Mouse (Mus musculus): ENCODE data around the gene Gbf1. TPM values are rescaled to one million over a fixed set of nuclear protein-coding genes. Genes with fewer than 3 reads are reported as not detected.
"Not testable (repeated sequence)": the region's sequence is repeated elsewhere in the genome, so short reads cannot be mapped to it uniquely, and the experiment has no call there.

Gene Gbf1
- polyA plus RNA-seq, 1 experiment from 2014 or later = 43.0 TPM

DNA sequence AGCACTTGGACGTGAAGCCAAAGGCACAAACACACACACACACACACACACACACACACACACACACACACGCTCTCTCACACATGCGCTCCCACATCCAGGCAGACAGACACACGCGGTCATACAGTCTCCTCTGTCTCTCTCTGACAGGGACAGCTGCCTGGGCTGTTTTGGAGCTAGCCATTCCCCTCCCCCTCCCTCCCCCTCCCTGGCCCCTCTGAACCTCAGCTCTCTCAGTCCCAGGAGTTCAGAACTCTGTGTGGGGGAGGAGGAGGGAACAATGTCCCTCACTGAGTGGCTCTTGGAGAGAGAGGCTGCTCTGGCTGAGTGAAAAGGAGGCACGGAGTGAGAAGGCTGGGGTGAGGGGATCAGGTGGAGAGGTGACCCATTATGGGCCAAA, 11.2 kb upstream of the Gbf1 start:
- ATAC-seq (ENCODE audit: low FRiP score, low TSS enrichment) = peak; percentile 69
- Histone ChIP-seq H3K27ac (ENCODE audit: low read length) (no peak overlapping the region), H3K9ac (replicated peaks; ENCODE audit: low read length) (no peak overlapping the region), H3K9me3 (ENCODE audit: low read length) (no peaks in the 10 kb centered on the region), H3K27me3 (ENCODE audit: insufficient read depth, low read length) (peaks cover 75% of the 10 kb centered on the region), H3K4me1 (ENCODE audit: insufficient read depth, low read length) (peaks cover 25% of the 10 kb centered on the region), H3K4me2 (replicated peaks; ENCODE audit: low read depth, low read length) (no peak overlapping the region), H3K4me3 (ENCODE audit: low read length) (no peak overlapping the region), H3K36me3 (ENCODE audit: insufficient read depth, low read length) (no peaks in the 10 kb centered on the region)
- 12% methylated on average over 6 of the region's 6 CpGs for WGBS

DNA sequence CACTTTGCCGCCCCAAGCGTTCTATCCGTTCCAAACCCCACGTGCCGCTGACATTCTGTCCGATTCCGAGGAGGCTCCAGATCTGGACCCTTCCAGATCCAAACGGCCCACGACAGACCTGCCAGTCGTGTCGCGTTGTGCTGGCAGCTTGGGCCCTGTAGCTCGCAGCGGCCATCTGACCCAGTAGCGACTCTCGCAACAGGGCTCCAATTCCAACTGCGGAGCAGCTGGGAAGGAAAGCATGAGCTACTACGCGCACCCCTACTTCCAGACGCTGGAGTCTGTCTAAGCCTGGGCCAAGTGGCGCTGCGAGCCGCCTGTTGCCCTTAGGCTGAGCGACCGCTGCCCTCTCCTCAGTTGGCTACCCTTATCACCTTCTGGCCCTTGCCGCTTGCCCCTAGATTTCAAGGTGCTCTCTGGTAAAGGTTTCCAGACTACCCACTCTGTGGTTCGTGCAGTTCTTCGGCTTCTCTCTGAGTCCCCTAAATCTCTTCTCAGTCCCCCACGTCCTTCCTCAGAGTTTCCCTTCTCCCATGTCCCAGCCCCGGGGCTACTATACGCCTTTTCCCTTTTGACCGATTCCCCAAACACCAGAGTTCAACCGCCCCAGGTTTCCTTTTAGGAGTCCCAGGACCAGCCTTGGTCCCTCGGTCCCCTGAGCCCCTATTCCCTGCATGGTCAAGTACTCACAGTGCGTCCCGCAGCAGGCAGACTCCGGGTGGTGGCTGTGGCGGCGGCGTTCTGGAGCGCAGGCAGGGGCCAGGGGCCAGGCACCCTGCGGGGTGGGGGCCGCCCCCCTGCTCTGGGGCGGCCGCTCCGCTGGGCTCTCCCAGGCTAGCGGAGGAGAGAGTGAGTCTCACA, 4.6 kb upstream of the Gbf1 start, which contains the start of gene Pitx3:
Gene Pitx3, minus strand, starts transcription at position 816 of the 861 bp plus-strand sequence.
- Histone ChIP-seq H3K27ac (ENCODE audit: low read length) (no peak within 1 kb of the TSS), H3K27me3 (ENCODE audit: insufficient read depth, low read length) (peaks cover 76% of the 10 kb centered on the region), H3K4me3 (ENCODE audit: low read length) (peak within 1 kb of the TSS; percentile 62), H3K9ac (replicated peaks; ENCODE audit: low read length) (peak within 1 kb of the TSS; percentile 29; the same call in 1 of the 2 replicates), H3K4me2 (replicated peaks; ENCODE audit: low read depth, low read length) (peak within 1 kb of the TSS; percentile 91), H3K9me3 (ENCODE audit: low read length) (no peaks in the 10 kb centered on the region), H3K4me1 (ENCODE audit: insufficient read depth, low read length) (peaks cover 17% of the 10 kb centered on the region), H3K36me3 (ENCODE audit: insufficient read depth, low read length) (no peaks in the 10 kb centered on the region)
- no peak for ATAC-seq (ENCODE audit: low FRiP score, low TSS enrichment)
- WGBS = under 1% methylated on average over 47 of the region's 47 CpGs

GRCm38 (mm10) chr19:46148372-46148760, 3.9 kb upstream of the Gbf1 start:
- Histone ChIP-seq H3K36me3 (ENCODE audit: insufficient read depth, low read length) (no peaks in the 10 kb centered on the region), H3K9ac (replicated peaks; ENCODE audit: low read length) (peak overlapping the region; percentile 29; the same call in 1 of the 2 replicates), H3K4me1 (ENCODE audit: insufficient read depth, low read length) (peaks cover 21% of the 10 kb centered on the region), H3K4me2 (replicated peaks; ENCODE audit: low read depth, low read length) (peak overlapping the region; percentile 91), H3K9me3 (ENCODE audit: low read length) (no peaks in the 10 kb centered on the region), H3K4me3 (ENCODE audit: low read length) (peak overlapping the region; percentile 62), H3K27ac (ENCODE audit: low read length) (no peak overlapping the region), H3K27me3 (ENCODE audit: insufficient read depth, low read length) (peaks cover 71% of the 10 kb centered on the region)
- ATAC-seq (ENCODE audit: low FRiP score, low TSS enrichment) = peak; percentile 76
- under 1% methylated on average over 22 of the region's 27 CpGs for WGBS

DNA sequence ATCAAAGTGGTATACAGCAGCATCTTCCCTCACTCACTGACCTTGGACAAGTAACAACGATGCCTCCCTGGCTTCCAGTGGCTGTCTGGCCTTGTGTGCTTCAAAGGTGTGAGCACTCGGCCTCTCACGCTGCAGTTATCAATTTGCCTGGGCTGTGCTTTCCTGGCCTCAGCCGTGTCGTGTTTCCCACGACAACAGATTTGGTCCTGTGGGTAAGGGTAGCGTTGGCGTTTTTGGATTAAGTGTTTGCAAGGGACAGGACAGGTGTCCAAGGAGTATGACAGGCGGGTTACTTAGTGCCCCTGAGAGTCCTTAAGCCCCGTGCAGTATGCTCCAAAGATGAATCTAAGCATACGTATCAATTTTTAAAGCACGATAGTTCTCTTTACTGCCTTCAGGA, 3.2 kb upstream of the Gbf1 start:
- Histone ChIP-seq H3K9ac (replicated peaks; ENCODE audit: low read length) (no peak overlapping the region), H3K4me1 (ENCODE audit: insufficient read depth, low read length) (peaks cover 29% of the 10 kb centered on the region), H3K4me2 (replicated peaks; ENCODE audit: low read depth, low read length) (peak overlapping the region; percentile 91; the same call in 1 of the 2 replicates), H3K27me3 (ENCODE audit: insufficient read depth, low read length) (peaks cover 63% of the 10 kb centered on the region), H3K9me3 (ENCODE audit: low read length) (no peaks in the 10 kb centered on the region), H3K4me3 (ENCODE audit: low read length) (peak overlapping the region; percentile 62), H3K27ac (ENCODE audit: low read length) (no peak overlapping the region), H3K36me3 (ENCODE audit: insufficient read depth, low read length) (no peaks in the 10 kb centered on the region)
- 25% methylated on average over 12 of the region's 12 CpGs for WGBS
- no peak for ATAC-seq (ENCODE audit: low FRiP score, low TSS enrichment)

DNA sequence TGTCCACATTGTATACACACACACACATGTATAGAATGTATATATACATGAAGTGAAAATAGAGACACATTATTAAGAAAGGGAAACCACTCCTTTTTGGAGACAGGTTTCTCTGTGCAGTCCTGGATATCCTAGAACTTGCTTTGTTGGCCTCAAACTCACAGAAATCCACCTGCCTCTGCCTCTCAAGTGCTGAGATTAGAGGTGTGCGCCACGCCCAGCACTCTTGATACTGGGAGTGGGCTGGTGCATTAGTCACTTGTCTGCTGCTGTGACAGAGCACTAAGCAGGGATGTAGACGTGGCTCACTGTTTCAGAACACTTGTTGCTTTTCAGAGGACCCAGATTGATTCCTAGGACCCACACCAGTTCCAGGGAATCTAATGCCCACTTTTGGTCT, 13.6 kb downstream of the Gbf1 start:
- Histone ChIP-seq H3K4me1 (ENCODE audit: insufficient read depth, low read length) (no peaks in the 10 kb centered on the region), H3K27ac (ENCODE audit: low read length) (no peak overlapping the region), H3K4me2 (replicated peaks; ENCODE audit: low read depth, low read length) (no peak overlapping the region), H3K27me3 (ENCODE audit: insufficient read depth, low read length) (no peaks in the 10 kb centered on the region), H3K36me3 (ENCODE audit: insufficient read depth, low read length) (peaks cover 28% of the 10 kb centered on the region), H3K9me3 (ENCODE audit: low read length) (no peaks in the 10 kb centered on the region), H3K9ac (replicated peaks; ENCODE audit: low read length) (no peak overlapping the region), H3K4me3 (ENCODE audit: low read length) (no peak overlapping the region)
- no peak for ATAC-seq (ENCODE audit: low FRiP score, low TSS enrichment)
- 92% methylated on average over 3 of the region's 3 CpGs for WGBS

DNA sequence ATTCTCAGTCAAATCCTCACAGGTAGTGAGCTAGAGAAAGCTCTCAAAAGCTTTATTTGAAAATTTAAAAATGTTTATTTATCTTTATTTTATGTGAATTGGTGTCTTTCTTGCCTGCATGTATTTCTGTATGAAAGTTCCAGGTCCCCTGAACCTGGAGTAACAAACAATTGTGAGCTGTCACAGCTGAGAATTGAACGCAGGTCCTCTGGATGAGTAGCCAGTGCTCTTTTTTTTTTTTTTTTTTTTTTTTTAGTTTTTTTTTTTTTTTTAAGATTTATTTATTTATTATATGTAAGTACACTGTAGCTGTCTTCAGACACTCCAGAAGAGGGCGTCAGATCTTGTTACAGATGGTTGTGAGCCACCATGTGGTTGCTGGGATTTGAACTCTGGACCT, 14.9 kb downstream of the Gbf1 start:
- H3K4me3 ChIP-seq (ENCODE audit: low read length); H3K9me3 ChIP-seq (ENCODE audit: low read length); H3K4me1 ChIP-seq (ENCODE audit: insufficient read depth, low read length); H3K9ac ChIP-seq (replicated peaks; ENCODE audit: low read length); H3K4me2 ChIP-seq (replicated peaks; ENCODE audit: low read depth, low read length); H3K27ac ChIP-seq (ENCODE audit: low read length); ATAC-seq (ENCODE audit: low FRiP score, low TSS enrichment); H3K27me3 ChIP-seq (ENCODE audit: insufficient read depth, low read length): not testable (repeated sequence)
- 95% methylated on average over 1 of the region's 2 CpGs for WGBS
- peaks cover 34% of the 10 kb centered on the region for H3K36me3 ChIP-seq (ENCODE audit: insufficient read depth, low read length)

DNA sequence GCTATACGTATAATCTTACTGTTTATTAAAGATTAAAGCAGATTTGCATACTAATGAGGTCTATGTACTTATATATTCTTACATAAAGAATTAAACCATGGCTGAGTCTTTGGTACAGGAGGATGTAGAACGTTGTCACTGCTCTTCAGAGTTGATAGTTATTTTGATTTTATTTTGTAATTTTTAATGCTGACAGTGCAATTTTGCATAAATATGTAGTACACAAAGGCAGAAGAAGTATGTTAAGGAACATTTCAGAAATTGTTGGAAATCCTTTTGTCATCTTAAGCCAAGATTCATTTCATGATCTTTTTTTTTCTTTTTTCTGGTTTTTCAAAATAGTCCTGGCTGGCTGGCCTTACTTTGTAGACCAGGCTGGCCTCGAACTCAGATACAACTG, 17.1 kb downstream of the Gbf1 start:
- Histone ChIP-seq H3K27ac (ENCODE audit: low read length) (no peak overlapping the region), H3K9ac (replicated peaks; ENCODE audit: low read length) (no peak overlapping the region), H3K36me3 (ENCODE audit: insufficient read depth, low read length) (peaks cover 26% of the 10 kb centered on the region), H3K27me3 (ENCODE audit: insufficient read depth, low read length) (no peaks in the 10 kb centered on the region), H3K4me1 (ENCODE audit: insufficient read depth, low read length) (no peaks in the 10 kb centered on the region), H3K4me3 (ENCODE audit: low read length) (no peak overlapping the region), H3K4me2 (replicated peaks; ENCODE audit: low read depth, low read length) (no peak overlapping the region), H3K9me3 (ENCODE audit: low read length) (no peaks in the 10 kb centered on the region)
- ATAC-seq (ENCODE audit: low FRiP score, low TSS enrichment) = no peak
- WGBS = 90% methylated on average over 3 of the region's 3 CpGs

- WGBS = 61% methylated on average over 1 of the region's 1 CpGs
- Histone ChIP-seq H3K27ac (ENCODE audit: low read length) (no peak overlapping the region), H3K4me3 (ENCODE audit: low read length) (no peak overlapping the region), H3K9ac (replicated peaks; ENCODE audit: low read length) (no peak overlapping the region), H3K36me3 (ENCODE audit: insufficient read depth, low read length) (peaks cover 22% of the 10 kb centered on the region), H3K27me3 (ENCODE audit: insufficient read depth, low read length) (no peaks in the 10 kb centered on the region), H3K4me2 (replicated peaks; ENCODE audit: low read depth, low read length) (no peak overlapping the region), H3K4me1 (ENCODE audit: insufficient read depth, low read length) (no peaks in the 10 kb centered on the region), H3K9me3 (ENCODE audit: low read length) (no peaks in the 10 kb centered on the region)
- no peak for ATAC-seq (ENCODE audit: low FRiP score, low TSS enrichment)
Measured at GRCm38 (mm10) chr19:46169913-46170312, 17.6 kb downstream of the Gbf1 start.

- no peak overlapping the region for H3K4me3 ChIP-seq (ENCODE audit: low read length)
- H3K36me3 ChIP-seq (ENCODE audit: insufficient read depth, low read length) = peaks cover 9% of the 10 kb centered on the region; the same call in 1 of the 2 replicates
- no peak overlapping the region for H3K4me2 ChIP-seq (replicated peaks; ENCODE audit: low read depth, low read length)
- no peaks in the 10 kb centered on the region for H3K9me3 ChIP-seq (ENCODE audit: low read length)
- H3K9ac ChIP-seq (replicated peaks; ENCODE audit: low read length) = no peak overlapping the region
- WGBS = 76% methylated on average over 5 of the region's 5 CpGs
- H3K27me3 ChIP-seq (ENCODE audit: insufficient read depth, low read length) = no peaks in the 10 kb centered on the region
- no peaks in the 10 kb centered on the region for H3K4me1 ChIP-seq (ENCODE audit: insufficient read depth, low read length)
- no peak overlapping the region for H3K27ac ChIP-seq (ENCODE audit: low read length)
- ATAC-seq (ENCODE audit: low FRiP score, low TSS enrichment) = no peak
Measured at GRCm38 (mm10) chr19:46172541-46172940, 20.2 kb downstream of the Gbf1 start.

DNA sequence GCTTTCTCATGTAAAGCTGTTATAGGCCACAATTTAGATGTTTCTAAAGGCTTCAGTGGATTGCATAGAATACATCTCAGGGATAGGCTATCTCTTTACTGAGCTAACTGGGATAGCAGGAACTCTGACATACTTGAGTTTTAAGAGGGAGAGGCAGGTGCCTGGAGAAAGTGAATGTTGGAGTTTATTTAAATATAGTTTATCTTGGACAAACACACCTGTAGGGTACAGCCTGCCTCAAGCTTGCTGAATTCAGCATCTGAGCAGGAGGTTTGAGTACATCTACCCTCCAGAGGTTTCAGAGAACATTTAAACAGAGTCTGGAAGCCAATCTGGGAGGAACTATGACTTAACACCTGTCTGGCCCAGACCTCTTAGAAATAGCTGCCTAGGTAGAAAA, 22.9 kb downstream of the Gbf1 start:
- Histone ChIP-seq H3K27ac (ENCODE audit: low read length) (no peak overlapping the region), H3K4me2 (replicated peaks; ENCODE audit: low read depth, low read length) (no peak overlapping the region), H3K4me3 (ENCODE audit: low read length) (no peak overlapping the region), H3K9me3 (ENCODE audit: low read length) (no peaks in the 10 kb centered on the region), H3K36me3 (ENCODE audit: insufficient read depth, low read length) (peaks cover 9% of the 10 kb centered on the region; the same call in 1 of the 2 replicates), H3K4me1 (ENCODE audit: insufficient read depth, low read length) (no peaks in the 10 kb centered on the region), H3K9ac (replicated peaks; ENCODE audit: low read length) (no peak overlapping the region), H3K27me3 (ENCODE audit: insufficient read depth, low read length) (no peaks in the 10 kb centered on the region)
- no peak for ATAC-seq (ENCODE audit: low FRiP score, low TSS enrichment)
